Mouse (Mus musculus) CH12.LX (cell line): ENCODE data around the gene Cmss1. TPM values are rescaled to one million over a fixed set of nuclear protein-coding genes. Genes with fewer than 3 reads are reported as not detected.

ENCODE experiments used
- DNase-seq: peaks from one replicate; pipeline ENCODE4 v3.0.0-alpha.2; 2013; ENCODE audit errors: extremely low read depth
- H3K27ac ChIP-seq: 2 replicates; pipeline ENCODE4 v1.5.1; 2012; ENCODE audit warnings: low read depth, mild to moderate bottlenecking, control low read depth, moderate library complexity; ENCODE audit not compliant: insufficient read depth
- H3K27me3 ChIP-seq: replicated peaks from 2 replicates; pipeline ENCODE3; 2012; ENCODE audit warnings: inconsistent platforms
- H3K36me3 ChIP-seq, 2 experiments: replicated peaks in 1 of 2; 2 replicates each; pipeline versions ENCODE3 to v1.6.1; 2012; ENCODE audit warnings: inconsistent platforms in 1 of 2, low read length in 1 of 2, mild to moderate bottlenecking in 1 of 2, mixed read lengths in 1 of 2, moderate library complexity in 1 of 2; ENCODE audit not compliant: control insufficient read depth in 1 of 2, insufficient read depth in 1 of 2
- H3K4me1 ChIP-seq, 2 experiments: 2 replicates each; pipeline ENCODE4 v1.6.1; 2012; ENCODE audit warnings: inconsistent platforms in 1 of 2, moderate library complexity in 1 of 2; ENCODE audit not compliant: insufficient read depth in 2 of 2, control insufficient read depth in 1 of 2
- H3K4me2 ChIP-seq: 2 replicates; pipeline ENCODE4 v1.6.1; 2012; ENCODE audit warnings: low read depth, mild to moderate bottlenecking, control low read depth; ENCODE audit not compliant: poor library complexity, insufficient read depth, severe bottlenecking
- H3K4me3 ChIP-seq, 3 experiments: fragments of 150-350 bp in 1 of 3; sonication (generic) in 1 of 3; replicated peaks in 1 of 3; 2 replicates each; pipeline versions ENCODE3 to v1.5.1; 2011 to 2012; ENCODE audit warnings: low read depth in 2 of 3, low read length in 2 of 3, mild to moderate bottlenecking in 2 of 3, moderate library complexity in 2 of 3, control low read depth in 1 of 3, improper control_type of control experiment in 1 of 3, inconsistent platforms in 1 of 3, mixed read lengths in 1 of 3; ENCODE audit not compliant: poor library complexity in 1 of 3
- H3K79me2 ChIP-seq: replicated peaks from 2 replicates; pipeline ENCODE4 v1.6.1; 2012; ENCODE audit warnings: mild to moderate bottlenecking, moderate library complexity; ENCODE audit not compliant: control insufficient read depth, poor library complexity, insufficient read depth, severe bottlenecking; ENCODE audit errors: extremely low read depth
- H3K9ac ChIP-seq: 2 replicates; pipeline ENCODE4 v1.6.1; 2012; ENCODE audit warnings: low read depth, mild to moderate bottlenecking, control low read depth, moderate library complexity; ENCODE audit not compliant: insufficient read depth
- H3K9me3 ChIP-seq: replicated peaks from 2 replicates; pipeline ENCODE3; 2012; ENCODE audit warnings: low read length, inconsistent platforms, mixed read lengths
- CHD2 ChIP-seq: IDR thresholded peaks from 2 replicates; pipeline ENCODE4 v1.6.1; 2011; ENCODE audit warnings: low read length, improper control_type of control experiment
- CTCF ChIP-seq, 2 experiments: IDR thresholded peaks in 1 of 2; conservative IDR thresholded peaks in 1 of 2; 2 replicates each; pipeline ENCODE4 v1.5.1; 2011 to 2012; ENCODE audit warnings: low read depth in 2 of 2, low read length in 2 of 2, improper control_type of control experiment in 1 of 2, inconsistent platforms in 1 of 2, mild to moderate bottlenecking in 1 of 2, moderate library complexity in 1 of 2
- E2F4 ChIP-seq: IDR thresholded peaks from 2 replicates; pipeline ENCODE4 v1.6.1; 2011; ENCODE audit warnings: low read depth, low read length, improper control_type of control experiment; ENCODE audit not compliant: insufficient replicate concordance
- EP300 ChIP-seq: IDR thresholded peaks from 2 replicates; pipeline ENCODE4 v1.6.1; 2011; ENCODE audit warnings: low read length, improper control_type of control experiment
- ETS1 ChIP-seq: conservative IDR thresholded peaks from 2 replicates; pipeline ENCODE4 v1.6.1; 2012; ENCODE audit warnings: low read depth, mild to moderate bottlenecking, inconsistent platforms, low read length, improper control_type of control experiment, moderate library complexity
- GABPA ChIP-seq: IDR thresholded peaks from 2 replicates; pipeline ENCODE4 v1.6.1; 2012; ENCODE audit warnings: low read depth, low read length, improper control_type of control experiment, inconsistent platforms; ENCODE audit not compliant: insufficient replicate concordance
- IRF4 ChIP-seq: IDR thresholded peaks from 2 replicates; pipeline ENCODE4 v1.6.1; 2014; ENCODE audit warnings: low read depth, mild to moderate bottlenecking, inconsistent platforms, low read length, improper control_type of control experiment
- JUN ChIP-seq: IDR thresholded peaks from 2 replicates; pipeline ENCODE4 v1.6.1; 2011; ENCODE audit warnings: low read depth, mild to moderate bottlenecking, low read length, improper control_type of control experiment, moderate library complexity; ENCODE audit not compliant: insufficient read depth
- KAT2A ChIP-seq: IDR thresholded peaks from 2 replicates; pipeline ENCODE4 v1.6.1; 2012; ENCODE audit warnings: low read length, improper control_type of control experiment, inconsistent platforms; ENCODE audit not compliant: insufficient replicate concordance
- MAX ChIP-seq: IDR thresholded peaks from 2 replicates; pipeline ENCODE4 v1.6.1; 2011; ENCODE audit warnings: low read length, improper control_type of control experiment
- MEF2A ChIP-seq: IDR thresholded peaks from 2 replicates; pipeline ENCODE4 v1.6.1; 2014; ENCODE audit warnings: low read depth, mild to moderate bottlenecking, inconsistent platforms, low read length, improper control_type of control experiment, borderline replicate concordance
- MYC ChIP-seq: IDR thresholded peaks from 2 replicates; pipeline ENCODE4 v1.6.1; 2011; ENCODE audit warnings: low read depth, mild to moderate bottlenecking, improper control_type of control experiment, low read length
- POLR2A ChIP-seq: IDR thresholded peaks from 2 replicates; pipeline ENCODE4 v1.6.1; 2011; ENCODE audit warnings: low read depth, mild to moderate bottlenecking, improper control_type of control experiment, low read length
- RCOR1 ChIP-seq: conservative IDR thresholded peaks from 2 replicates; pipeline ENCODE4 v1.6.1; 2012; ENCODE audit warnings: low read depth, mild to moderate bottlenecking, inconsistent platforms, low read length, improper control_type of control experiment
- SIN3A ChIP-seq: IDR thresholded peaks from 2 replicates; pipeline ENCODE4 v1.6.1; 2012; ENCODE audit warnings: low read length, improper control_type of control experiment, inconsistent platforms
- SMC3 ChIP-seq: IDR thresholded peaks from 2 replicates; pipeline ENCODE4 v1.6.1; 2011; ENCODE audit warnings: low read depth, low read length, improper control_type of control experiment
- UBTF ChIP-seq: IDR thresholded peaks from 2 replicates; pipeline ENCODE4 v1.6.1; 2012; ENCODE audit warnings: low read depth, mild to moderate bottlenecking, inconsistent platforms, low read length, improper control_type of control experiment, moderate library complexity
- USF1 ChIP-seq: IDR thresholded peaks from 2 replicates; pipeline ENCODE4 v1.6.1; 2014; ENCODE audit warnings: low read depth, mild to moderate bottlenecking, inconsistent platforms, low read length, improper control_type of control experiment
- USF2 ChIP-seq: conservative IDR thresholded peaks from 2 replicates; pipeline ENCODE4 v1.6.1; 2011; ENCODE audit warnings: low read depth, low read length, improper control_type of control experiment
- ZC3H11A ChIP-seq: IDR thresholded peaks from 2 replicates; pipeline ENCODE4 v1.6.1; 2012; ENCODE audit warnings: low read depth, mild to moderate bottlenecking, inconsistent platforms, low read length, improper control_type of control experiment
- ZNF384 ChIP-seq: IDR thresholded peaks from 2 replicates; pipeline ENCODE4 v1.6.1; 2012; ENCODE audit warnings: low read depth, low read length, improper control_type of control experiment, inconsistent platforms
- dilution Hi-C: fragments of 300-500 bp; cut with MboI; formaldehyde crosslinking; loops from 2 replicates; pipeline ENCODE4 v1.14.3; 2020; ENCODE audit warnings: low sequenced_read_pairs; ENCODE audit not compliant: extremely low pct_unique_long_range_greater_than_20kb, extremely low pct_ligation_motif_present
- in situ Hi-C: fragments of 300-500 bp; cut with MboI; formaldehyde crosslinking; loops from 3 replicates; pipeline ENCODE4 v1.14.3; 2019; ENCODE audit warnings: low sequenced_read_pairs, low pct_ligation_motif_present, low pct_unique_long_range_greater_than_20kb, mixed read lengths
- polyA plus RNA-seq: library from polyadenylated mRNA; unstranded; fragments of >175 nt; gene quantifications from 2 replicates; pipeline ENCODE4 v1.2.1, GENCODE M21; 2012; ENCODE audit warnings: low read depth; ENCODE audit not compliant: insufficient read length
- total RNA-seq, 2 experiments: library from RNA; depleted of rRNA; stranded (reverse); fragments of 300-350 nt in 1 of 2; fragments of >200 nt in 1 of 2; gene quantifications; 2 replicates each; pipeline ENCODE4 v1.2.3; 2012 to 2014

Cmss1 gene
- total and polyA plus RNA-seq, 3 experiments: 94.7 to 107 (median 103) TPM

DNA sequence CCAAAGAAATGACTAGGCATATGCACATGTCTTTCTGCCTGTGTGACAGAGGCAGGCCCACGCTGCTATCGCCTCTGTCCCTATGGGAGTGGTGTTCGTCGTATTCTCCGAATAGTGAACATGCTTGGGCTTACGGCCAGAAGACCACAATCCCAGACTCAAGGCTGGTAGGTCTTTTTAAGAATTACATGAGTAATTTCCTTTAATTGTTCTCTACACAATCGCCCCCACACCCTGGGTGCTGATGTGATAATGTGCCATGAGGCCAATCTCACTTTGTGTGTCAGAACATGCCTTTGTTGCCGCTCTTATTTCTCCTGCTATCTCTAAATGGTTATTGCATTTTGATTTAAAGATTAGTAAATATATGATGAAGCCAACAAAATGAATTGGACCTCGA is 121.4 kb downstream of the Cmss1 start:
- TF ChIP-seq RCOR1: no peak
- TF ChIP-seq POLR2A: no peak
- TF ChIP-seq SMC3: no peak
- TF ChIP-seq ZC3H11A: no peak
- Histone ChIP-seq H3K79me2 (no peaks in the 10 kb centered on the region), H3K27ac (no peak overlapping the region), H3K9ac (no peak overlapping the region), H3K36me3 (no peaks in the 10 kb centered on the region), H3K4me1 (peaks cover 5 to 23% of the 10 kb centered on the region in 2 experiments; a peak in 3 of 4 replicates), H3K9me3 (no peaks in the 10 kb centered on the region), H3K4me3 (no peak overlapping the region), H3K27me3 (no peaks in the 10 kb centered on the region), H3K4me2 (no peak overlapping the region)
- in situ Hi-C loops (no loop called here), dilution Hi-C loops (no loop called here)
- DNase-seq: no peak

DNA sequence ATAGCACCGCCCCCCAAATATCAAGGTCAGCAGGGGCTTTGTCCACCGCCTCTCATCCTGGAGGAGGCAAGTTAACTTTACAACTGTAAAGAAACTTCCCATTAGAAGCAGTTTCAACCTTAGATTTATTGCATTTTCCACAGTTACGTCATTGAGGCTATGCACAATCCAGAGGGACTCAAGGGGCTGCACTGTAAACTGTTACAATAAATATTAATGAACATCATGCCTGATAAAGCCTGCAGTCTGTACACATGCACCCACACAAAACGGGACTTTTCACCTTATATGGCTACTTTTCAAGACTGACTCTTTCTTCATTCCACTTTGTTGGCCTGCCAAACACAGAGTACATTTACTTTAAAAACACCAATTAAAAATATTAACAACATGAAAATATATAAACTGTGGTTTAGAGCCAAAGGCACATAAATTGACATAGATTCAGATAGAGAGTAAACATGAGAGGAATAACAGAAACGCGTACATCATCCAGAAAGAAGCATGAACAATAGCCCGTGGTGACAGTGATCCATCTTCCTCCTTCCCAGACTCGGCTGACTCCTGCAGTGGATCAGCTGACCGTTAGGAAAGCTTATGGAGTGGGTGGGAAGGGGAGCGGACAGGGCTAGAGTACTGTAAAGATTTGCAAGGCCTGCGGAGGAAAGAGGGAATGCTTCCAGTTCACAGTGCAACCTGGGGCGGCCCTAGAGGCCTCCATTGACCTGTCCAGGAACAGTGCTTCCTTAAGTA is 122.4 kb downstream of the Cmss1 start:
- no peaks in the 10 kb centered on the region for H3K36me3 ChIP-seq
- no peaks in the 10 kb centered on the region for H3K79me2 ChIP-seq
- H3K4me1 ChIP-seq: peaks cover 5 to 23% of the 10 kb centered on the region in 2 experiments; a peak in 3 of 4 replicates
- H3K9ac ChIP-seq: no peak overlapping the region
- H3K9me3 ChIP-seq: no peaks in the 10 kb centered on the region
- no peak for DNase-seq
- TF ChIP-seq MEF2A (no peak), JUN (no peak), CTCF (conservative IDR thresholded peaks at IDR 0.05 in 1 of 2, IDR thresholded peaks at IDR 0.05 in 1 of 2; ENCODE audit: low read depth in 2 of 2, low read length in 2 of 2) (no peak), ZNF384 (no peak), E2F4 (no peak), USF2 (no peak), SIN3A (no peak), EP300 (no peak), CHD2 (no peak)
- no peak overlapping the region for H3K4me3 ChIP-seq
- in situ Hi-C loops (no loop called here), dilution Hi-C loops (no loop called here)
- H3K27ac ChIP-seq: no peak overlapping the region
- H3K27me3 ChIP-seq: no peaks in the 10 kb centered on the region
- no peak overlapping the region for H3K4me2 ChIP-seq

DNA sequence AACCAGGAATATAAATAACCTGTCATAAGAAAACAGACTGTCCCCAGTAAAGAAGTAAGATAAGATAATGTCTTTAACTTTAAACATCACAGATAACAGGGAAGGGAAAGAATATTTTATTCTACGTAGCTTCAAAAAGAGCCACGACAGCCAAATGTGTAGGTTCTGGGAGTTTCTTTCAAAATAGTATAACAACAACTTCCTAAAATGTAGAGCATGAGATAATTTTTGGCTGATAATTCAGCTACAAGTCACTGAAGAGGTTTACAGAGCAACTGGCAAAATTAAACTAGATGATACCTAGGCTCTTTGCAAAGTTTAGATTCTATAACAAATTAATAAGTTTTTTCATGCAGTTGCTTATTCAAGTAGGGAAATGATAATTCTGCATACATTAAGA is 123.2 kb downstream of the Cmss1 start:
- H3K4me2 ChIP-seq: no peak overlapping the region
- TF ChIP-seq KAT2A: no peak
- no peak for TF ChIP-seq UBTF
- TF ChIP-seq MYC: no peak
- TF ChIP-seq USF2: no peak
- TF ChIP-seq MEF2A: no peak
- TF ChIP-seq GABPA: no peak
- TF ChIP-seq MAX: no peak
- TF ChIP-seq CHD2: no peak
- no peak for TF ChIP-seq IRF4
- TF ChIP-seq ETS1: no peak
- TF ChIP-seq USF1: no peak
- TF ChIP-seq RCOR1: no peak
- no peaks in the 10 kb centered on the region for H3K79me2 ChIP-seq
- H3K4me3 ChIP-seq: no peak overlapping the region
- H3K9me3 ChIP-seq: no peaks in the 10 kb centered on the region
- H3K4me1 ChIP-seq: peaks cover 5 to 23% of the 10 kb centered on the region in 2 experiments; a peak in 3 of 4 replicates
- no peaks in the 10 kb centered on the region for H3K36me3 ChIP-seq
- in situ Hi-C loops (no loop called here), dilution Hi-C loops (no loop called here)
- DNase-seq: no peak
- H3K27me3 ChIP-seq: no peaks in the 10 kb centered on the region
- no peak overlapping the region for H3K27ac ChIP-seq
- H3K9ac ChIP-seq: no peak overlapping the region
